Mouse (Mus musculus): ENCODE measurements at regions not wholly inside any gene's neighbourhood (a gene's known extent, or its start where the extent isn't known, plus 50 kb on each side); places are given as distances from the start of the nearest gene placed in this dataset.
"Not testable (repeated sequence)": the region's sequence is repeated elsewhere in the genome, so short reads cannot be mapped to it uniquely, and the experiment has no call there.

DNA sequence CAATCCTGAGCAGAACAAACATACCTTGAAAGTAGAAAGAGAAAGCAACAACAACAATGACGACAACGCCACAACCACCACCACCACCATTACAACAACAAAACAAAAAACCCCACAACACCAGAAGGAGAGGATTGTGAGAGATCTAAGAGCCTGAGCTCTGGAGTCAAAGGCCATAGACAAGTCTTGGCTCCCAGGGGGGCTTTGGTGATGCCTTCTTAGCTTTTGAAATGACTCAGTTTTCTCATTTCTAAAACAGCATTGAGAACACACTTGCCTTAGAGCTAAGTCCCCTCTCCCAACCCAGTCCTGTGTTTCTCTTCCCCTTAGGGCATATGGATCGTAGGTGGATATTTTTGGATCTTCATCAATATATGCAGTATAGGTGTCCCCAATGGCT, 112.2 kb downstream of the Kif20b start:
- CTCF ChIA-PET, result no interaction called here

DNA sequence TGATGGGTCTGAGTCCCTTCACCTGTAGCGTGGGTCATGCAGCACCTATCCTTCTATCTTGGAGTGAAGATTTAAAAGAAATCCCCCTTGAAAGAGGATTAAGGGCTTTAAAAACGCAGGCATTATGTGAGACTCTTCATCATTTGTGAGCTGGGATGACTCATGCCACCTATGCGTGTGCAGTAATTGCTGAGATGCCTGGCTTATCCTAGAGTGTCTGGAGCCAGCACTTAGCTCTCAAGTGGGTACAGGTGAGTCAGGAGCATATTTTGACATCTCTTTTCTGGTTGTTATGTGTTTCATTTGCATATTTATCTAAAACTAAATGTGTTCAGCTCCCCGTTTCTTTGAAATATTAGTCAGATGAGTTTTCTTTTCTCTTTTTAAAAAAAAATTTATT, 123.4 kb downstream of the Kif20b start:
- CTCF ChIA-PET, result no interaction called here

DNA sequence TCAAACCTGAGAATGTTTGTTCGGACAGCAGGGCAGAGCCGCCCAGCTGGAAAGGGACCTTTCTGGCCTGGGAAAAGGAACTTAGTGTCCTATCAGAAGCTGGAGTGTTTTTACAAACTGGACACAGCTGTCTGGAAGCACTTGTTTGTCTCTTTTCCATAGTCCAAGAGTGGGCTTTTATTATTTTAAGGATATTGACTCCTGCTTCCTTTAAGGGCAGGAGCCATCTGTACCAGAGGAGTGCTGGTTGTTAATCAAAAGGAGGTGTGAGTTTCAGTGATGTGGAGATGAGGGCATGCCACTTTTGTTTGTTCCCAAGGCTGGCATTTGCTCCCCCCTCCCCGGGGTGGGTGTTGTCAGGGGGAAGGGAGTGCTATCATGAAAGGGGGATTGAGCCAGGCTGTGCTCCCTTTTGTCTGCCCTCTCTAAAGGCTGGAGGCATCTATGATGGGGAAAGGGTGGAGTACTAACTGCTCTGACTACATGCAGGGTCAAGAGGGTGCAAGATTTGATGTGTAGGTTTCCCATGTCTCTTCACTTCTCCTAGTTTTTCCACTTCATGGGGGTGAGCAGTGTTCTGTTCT, 144.3 kb downstream of the Kif20b start:
- CTCF ChIA-PET, result no interaction called here

DNA sequence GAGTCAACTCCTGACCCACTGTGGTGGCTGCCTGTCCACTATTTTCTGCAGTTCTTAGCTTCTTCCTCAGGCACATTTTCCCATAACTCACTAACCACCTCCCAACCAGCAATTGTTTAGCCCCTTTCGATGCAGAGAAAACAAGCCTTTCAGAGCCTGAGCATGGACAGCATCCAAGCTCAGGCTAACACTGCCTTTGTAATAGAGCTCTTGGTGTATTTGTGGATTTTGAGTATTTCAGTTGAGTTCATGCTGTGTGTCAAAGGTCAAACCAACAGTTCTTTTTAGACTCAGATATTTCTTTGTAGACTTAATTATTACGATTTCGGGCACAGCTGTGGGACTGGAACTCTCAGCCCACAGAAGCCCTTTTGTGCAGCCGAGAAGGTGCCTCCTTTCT, 159.0 kb downstream of the Kif20b start:
- CTCF ChIA-PET, result no interaction called here

DNA sequence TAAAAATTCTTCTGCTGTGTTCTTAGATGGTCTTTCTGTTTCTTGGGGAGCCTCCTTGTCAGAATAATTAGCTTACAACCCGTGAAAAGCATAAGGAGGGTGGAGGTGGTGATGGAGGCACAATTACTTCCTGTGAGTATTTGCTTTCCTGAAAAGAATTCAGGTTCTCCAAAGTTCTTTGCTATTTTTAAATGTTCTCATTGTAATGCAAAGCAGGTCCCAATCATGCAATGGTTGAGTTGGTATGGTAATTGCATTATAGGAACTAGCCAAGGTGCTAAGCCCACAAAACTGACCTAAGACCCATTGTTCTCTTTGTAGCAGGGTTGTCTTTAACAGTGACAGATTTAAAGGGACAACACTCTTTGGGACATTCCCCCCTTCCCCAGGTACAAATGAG, 179.1 kb downstream of the Kif20b start:
- CTCF ChIA-PET, result no interaction called here

DNA sequence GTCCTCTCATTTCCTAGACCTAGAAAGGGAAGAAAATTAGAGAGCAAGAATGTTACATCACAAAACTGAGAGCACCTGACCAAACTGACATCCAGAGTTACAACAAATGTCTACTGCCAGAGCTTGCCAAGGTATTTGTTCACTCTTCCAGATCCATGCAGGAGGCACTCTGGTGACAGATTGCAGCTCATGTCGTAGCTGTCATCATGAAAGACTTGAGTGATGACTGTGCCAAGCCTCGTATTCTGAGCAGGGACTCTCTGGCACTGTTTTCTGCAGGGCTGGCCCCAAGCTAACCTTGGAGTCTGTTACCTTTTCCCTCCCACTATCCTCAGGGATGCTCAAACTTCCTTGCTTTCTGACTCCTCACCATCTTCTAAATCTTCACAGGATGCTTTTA, 192.2 kb downstream of the Kif20b start:
- CTCF ChIA-PET, result no interaction called here

DNA sequence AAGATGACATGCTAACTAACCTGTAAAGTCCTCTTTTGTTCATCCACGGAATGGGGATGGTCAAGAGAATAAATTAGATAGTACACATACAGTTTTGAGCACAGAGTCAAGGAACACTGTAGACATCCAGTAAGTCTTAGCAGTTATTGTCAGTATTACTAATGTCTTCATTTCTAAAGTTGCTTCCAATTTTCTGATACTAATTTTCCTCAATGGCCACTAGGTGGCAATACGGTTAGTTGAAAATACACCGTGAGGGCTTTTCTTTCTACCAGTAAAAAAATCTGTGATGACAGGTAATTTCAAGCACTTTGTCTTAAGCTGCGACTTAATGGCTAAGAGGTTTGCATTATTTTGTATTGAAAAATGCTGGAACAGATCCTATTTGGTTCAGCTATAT, 203.1 kb downstream of the Kif20b start:
- CTCF ChIA-PET, result interaction anchor here (0.5 kb wide), 1 partner anchor 27 kb away, joined by 4 read pairs; no protein-coding TSS in a partner anchor

DNA sequence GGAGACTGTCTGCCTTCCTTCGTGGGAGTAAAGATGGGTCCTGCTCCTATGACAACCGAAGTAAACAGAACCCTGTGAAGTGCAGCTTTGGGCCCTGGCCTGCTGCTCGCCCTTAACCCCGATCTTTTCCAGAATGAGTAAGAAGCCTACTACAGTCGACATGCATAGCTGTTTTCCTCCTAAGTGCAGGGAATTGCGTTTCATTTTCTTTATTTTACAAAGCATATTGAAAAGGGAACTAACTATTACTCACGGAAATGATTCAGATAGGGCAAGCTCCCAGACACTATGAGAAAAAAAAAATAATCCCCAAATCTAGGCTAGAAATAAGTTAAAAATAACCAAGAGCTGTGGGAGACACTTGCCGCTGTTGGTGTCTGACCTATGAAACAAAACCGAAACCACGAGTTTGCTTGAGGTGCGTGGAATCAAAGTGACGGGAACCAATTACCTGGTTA, 204.5 kb downstream of the Kif20b start:
- CTCF ChIA-PET, result interaction anchor here (0.5 kb wide), 1 partner anchor 465 kb away, joined by 3 read pairs; no protein-coding TSS in a partner anchor

DNA sequence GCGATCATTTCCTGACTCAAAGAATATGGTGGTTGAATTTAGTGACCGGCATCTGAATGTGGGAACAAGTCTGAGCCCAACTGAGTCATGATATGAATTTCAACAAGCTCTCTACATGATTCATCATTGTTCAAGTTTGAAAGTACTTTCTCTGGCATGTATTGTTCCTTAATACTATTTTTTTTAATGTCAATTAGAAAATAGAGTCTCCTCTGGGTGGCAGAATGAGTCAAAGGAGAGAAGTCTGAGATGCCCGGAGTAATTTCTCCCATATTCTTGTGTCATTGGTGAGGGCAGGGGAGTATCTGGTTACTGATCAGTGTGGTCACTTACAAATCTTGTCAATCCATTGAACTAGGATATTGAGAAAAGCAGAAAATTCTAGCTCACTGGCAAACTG, 205.9 kb downstream of the Kif20b start:
- CTCF ChIA-PET, result no interaction called here

DNA sequence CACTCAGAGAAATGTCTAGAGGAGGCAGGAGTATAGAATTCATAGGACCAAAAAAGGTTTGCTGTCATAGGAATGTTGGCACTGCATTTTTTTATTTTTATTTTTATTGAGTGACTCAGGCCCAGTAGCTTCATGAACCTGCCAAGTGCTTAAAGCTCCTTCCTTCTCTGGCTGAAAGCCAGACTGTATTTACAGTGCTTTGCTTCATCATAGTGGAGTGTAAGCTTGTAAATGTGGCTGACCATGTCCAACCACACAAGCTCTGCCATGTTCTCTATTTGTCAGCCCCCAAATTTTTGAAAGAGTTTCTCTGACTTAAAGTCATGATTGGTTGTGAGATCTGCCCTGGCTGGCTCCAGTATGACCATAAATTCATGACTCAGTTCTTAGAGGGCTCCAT, 221.0 kb downstream of the Kif20b start:
- CTCF ChIA-PET, result no interaction called here

DNA sequence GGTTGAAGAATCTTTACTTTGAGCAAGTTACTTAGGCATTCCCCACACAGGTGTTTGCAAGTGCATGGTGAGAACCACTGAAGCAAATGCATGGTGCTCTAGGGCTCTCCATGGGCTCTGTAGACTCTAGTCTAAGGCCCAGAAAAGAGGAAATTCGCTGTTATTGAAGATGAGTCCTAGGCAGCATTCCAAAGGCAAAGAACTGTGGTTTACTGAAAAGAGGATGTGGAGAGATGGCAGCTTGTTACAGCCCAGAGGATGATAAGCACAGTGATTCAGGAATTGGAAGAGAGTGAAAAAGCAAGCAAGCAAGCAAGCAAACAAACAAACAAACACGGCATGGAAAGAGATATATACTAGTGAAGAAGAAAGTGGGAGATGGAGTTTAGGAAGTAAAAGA, 221.6 kb downstream of the Kif20b start:
- CTCF ChIA-PET, result no interaction called here

DNA sequence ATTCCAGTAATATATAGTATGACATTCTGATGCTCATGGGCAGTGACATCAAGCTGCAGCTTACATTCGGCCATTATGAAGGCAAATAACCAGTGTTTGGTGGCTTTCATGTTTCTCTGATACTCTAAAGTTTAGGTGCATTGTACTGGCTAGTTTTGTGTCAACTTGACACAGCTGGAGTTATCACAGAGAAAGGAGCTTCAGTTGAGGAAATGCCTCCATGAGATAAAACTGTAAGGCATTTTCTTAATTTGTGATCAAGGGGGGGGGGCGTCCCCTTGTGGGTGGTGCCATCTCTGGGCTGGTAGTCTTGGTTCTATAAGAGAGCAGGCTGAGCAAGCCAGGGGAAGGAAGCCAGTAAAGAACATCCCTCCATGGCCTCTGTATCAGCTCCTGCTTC, 227.3 kb downstream of the Kif20b start:
- CTCF ChIA-PET, result not testable (repeated sequence)

DNA sequence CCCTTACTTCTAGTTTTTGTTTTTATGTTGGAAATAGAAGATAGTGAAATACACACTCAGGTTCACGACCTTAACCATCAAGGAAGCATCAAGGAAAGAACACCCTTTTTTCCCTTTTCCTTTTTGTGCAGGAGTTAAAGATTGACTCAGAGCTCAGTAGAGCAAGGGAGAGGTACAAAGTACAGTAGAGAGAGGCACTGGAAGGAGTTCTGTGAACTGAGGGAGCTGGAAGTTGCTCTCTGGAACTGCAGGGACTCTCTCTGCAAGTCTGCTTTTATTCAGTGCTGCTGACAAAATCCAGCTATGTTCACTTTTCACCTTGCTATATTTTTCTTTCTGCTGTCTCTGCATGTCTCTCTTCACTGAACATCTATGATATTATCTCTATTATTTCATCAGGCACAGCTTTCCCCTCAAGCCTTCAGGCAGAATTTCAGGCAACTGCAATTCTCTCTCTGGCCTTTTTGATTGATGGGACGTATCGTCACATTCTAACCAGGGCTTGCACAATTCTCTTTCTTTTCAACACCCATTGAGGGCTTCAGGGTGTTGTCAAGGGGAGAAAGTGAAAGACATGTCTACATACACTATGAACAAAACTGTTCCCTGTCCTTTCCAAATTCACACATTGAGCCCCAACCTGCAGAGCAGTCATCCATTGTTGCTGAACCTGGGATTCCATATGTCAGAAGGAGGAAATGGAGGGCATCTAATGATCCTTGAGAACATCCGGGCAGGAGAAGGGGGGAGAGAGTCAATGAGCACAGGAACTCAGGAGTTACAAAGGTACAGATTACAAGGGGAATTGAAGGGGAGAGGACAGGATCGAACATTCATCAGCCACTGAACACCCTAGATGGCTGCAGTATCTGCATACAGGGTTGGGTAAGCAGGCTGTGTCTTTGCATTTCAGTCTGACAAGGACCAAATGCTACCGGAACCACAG, 228.9 kb downstream of the Kif20b start:
- CTCF ChIA-PET, result interaction anchor here (0.7 kb wide), 1 partner anchor 632 kb away, joined by 5 read pairs; no protein-coding TSS in a partner anchor

DNA sequence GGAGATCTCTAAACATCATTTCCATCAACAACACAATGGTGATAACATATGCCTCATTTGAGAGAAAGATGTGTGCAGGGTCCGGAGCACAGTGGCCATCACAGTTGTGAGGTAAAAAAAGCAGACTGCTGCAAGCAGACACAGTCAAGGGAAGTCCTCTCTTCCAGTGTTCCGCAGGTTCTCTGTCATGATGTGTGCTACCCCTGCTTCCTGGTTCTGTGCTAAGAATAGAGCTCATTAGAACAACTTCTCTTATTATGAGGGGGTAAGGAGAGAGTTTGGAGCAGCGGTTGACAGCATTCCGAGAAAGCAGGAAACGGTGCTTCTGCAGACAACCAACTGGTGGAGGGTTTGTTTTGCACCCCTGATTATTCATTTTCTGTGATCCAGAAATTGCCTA, 229.7 kb downstream of the Kif20b start:
- CTCF ChIA-PET, result no interaction called here

DNA sequence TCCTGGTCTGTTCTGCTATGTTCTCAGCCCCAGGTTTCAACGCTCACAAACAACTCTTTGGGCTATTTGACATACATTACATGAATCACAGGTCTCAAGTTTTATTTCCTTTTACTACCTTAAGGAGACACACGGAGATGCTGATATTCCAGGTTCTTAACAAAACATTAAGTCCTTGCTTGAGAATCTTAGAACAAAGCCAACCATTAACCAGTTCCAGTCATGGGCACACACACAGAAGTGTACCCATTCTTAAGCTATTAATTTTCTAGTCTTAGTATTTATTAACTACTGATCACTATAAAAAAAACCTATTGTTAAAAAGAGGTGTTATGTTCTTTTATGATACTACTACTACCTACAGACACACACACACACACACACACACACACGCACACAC, 235.7 kb downstream of the Kif20b start:
- CTCF ChIA-PET, result no interaction called here

DNA sequence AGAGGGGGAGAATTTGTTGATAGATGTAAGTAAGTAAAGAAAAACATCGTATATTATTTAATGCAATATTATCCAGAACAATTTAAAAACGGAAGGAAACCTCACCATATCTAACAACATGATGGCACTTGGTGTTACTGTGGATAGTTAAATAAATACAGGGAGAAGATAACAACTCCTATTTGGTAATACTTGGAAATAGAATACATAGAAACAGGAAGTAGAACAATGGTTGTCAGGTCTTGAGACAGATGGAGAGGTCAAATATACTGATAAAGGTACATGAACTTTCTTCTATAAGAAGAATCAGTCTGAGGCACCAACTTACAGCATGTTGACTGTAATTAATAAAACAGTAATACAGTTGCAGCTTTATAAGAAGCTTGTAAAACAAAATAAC, 242.6 kb downstream of the Kif20b start:
- CTCF ChIA-PET, result no interaction called here

DNA sequence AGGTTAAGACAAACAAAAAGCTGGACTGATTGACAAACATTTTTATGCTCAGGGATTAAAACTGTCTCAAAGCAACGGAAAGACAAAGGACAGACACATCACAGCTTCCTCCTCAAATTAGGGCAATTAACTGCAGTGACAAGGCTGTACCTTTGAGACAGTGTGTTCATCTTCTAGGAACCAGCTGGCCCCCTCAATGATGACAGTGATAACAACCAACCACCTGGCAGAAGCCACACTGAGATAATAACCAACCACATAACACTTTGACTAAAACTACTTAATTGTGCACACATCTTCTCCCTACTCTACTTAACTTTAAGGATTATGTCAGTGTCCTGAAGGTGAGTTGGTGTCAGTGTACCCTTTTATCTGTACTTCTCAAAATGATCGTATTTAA, 248.4 kb downstream of the Kif20b start:
- CTCF ChIA-PET, result no interaction called here

DNA sequence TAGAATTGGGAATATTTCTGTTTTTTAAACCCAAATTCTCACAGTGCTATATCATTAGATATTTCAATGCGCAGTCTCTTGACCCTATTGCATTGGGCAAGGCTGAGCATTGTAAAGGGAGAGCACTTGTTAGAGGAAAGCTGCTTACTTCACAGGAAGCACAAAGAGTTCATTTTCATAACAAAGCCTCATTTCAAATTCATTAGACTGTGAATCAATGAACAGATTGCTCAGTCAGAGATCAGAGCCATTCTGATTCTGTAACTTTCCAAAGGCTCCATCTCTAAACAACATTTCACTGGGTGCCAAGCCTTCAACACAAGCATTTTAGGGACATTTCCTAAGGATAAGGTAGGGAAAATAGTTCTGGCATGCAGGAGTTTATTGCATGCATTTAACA, 257.9 kb downstream of the Kif20b start:
- CTCF ChIA-PET, result no interaction called here

DNA sequence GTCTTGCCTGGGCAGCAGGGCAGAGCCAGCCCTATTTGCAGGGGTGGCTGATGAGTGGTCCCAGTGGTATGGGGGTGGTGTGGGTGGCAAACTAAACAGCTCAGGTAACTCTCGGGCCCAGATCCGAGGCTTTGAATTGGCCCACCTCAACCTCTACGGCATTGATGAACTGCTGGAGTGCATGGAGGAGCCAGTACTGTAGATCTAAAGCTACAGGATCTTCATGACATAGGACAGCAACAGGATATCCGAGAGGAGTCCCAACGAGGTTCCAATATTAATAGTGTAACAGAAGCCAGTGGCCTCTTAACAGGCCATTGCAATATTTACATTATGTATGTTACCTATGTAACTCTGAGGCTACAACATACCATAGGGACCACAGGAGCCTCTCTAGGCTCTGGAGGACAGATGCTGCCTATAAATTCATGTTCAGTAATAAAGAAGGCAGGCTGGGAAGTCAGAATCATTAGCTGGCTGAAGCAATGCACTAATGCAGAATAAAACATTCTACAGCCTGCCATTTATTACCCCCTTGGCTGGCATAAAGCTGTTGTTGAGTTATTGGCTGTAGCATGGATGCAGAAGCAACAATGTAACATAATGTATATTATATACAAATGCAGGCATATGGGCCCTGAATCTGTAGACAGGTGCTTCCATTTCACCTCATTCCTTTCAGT, 283.5 kb downstream of the Kif20b start:
- CTCF ChIA-PET, result no interaction called here

DNA sequence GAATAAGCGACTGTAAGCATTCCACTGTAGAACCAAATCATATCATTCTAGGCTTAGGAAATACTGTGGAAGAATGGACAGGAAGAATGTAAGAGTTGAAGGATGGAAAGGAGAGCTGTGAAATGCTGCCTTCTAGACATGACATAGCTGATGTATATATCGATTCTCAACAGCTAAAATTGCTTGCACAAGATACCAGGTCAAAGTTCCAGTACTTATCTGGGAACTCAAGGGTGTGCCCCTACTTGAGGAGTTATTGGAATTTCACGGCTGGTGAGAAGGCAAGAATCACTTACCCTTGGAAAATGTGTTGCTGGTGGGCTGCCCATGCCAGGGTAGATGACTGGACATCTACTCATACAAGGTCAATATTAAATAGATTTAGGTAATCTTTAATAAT, 322.0 kb downstream of the Kif20b start:
- CTCF ChIA-PET, result no interaction called here

DNA sequence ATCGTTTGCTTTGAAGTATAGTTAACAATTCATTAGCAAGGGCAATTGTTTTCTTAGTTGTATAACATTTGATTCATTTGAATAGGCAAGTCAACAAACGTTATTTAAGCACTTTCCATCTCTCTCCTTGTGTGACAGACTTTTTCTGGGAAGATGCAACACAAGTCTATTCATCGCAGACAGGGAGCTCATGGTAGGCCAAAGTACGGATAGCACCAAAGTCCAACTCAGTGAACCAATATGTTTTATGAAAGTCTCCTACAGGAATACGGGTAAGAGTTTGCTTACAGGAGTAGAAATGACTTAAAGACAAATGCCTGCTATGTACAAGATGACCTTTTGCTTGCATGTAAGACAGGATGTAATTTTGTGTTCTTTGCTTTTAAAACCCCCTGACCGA, 325.4 kb downstream of the Kif20b start:
- CTCF ChIA-PET, result no interaction called here

DNA sequence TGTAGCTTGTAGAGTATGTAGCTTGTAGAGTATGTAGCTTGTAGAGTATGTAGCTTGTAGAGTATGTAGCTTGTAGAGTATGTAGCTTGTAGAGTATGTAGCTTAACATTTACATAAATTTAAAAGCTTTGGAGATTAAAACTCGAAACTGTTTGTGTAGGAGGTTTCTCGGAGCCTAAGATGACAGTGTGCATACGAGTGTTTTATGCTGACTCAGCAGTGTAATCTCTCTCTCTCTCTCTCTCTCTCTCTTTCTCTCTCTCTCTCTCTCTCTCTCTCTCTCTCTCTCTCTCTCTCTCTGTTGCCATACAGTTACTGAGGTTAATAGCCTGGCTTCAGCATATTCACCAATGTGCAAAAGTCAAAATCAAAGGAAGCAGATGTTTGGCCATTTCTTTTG, 336.5 kb downstream of the Kif20b start:
- CTCF ChIA-PET, result not testable (repeated sequence)

DNA sequence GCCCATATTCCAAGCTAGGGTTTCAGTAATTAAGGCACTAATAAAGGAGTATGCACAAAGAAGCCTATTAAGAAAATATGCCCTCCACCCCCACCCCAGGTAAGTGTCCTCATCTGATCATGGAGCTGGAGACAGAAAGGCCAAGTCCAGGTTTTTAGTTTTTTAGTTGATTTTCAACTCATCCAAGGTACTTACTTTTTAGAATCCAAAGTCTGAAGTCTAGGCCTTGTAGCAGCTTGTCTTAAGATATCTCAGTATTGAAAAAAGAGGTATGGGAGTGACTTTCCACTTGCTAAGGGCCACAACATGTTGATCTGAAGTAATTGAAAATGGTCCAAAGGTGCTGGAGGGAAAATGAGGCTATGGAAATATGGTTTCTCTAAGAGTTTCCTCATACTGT, 340.9 kb downstream of the Kif20b start:
- CTCF ChIA-PET, result no interaction called here

Measured in spleen, embryonic (tissue).